Mouse (Mus musculus): ENCODE results near the gene Nagk. TPM values are rescaled to one million over a fixed set of nuclear protein-coding genes. Genes with fewer than 3 reads are reported as not detected.
"Not testable (repeated sequence)": the region's sequence is repeated elsewhere in the genome, so short reads cannot be mapped to it uniquely, and the experiment has no call there.

Nagk gene
- polyA plus RNA-seq, 1 experiment from 2014 or later, result 23.0 TPM

DNA sequence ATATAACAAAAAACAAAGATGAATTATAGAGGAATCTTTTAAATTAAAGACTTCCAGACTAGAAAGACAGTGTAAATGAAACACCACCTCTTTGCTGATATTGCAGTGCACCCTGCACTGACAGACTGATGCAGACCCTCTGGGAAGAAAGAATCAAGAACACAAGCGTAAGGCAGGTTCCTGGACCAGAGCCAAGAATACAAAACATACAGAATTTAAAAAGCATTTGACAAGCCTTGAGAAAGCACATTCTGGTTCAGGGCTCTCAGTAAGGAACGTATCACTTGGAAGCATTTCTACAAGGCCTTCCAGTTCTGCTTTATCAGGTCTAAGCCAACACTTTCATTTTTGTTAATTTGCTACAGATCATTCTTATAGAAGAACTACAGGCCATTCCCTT lies 27.1 kb downstream of the Nagk start:
- H3K9me3 ChIP-seq, result no peaks in the 10 kb centered on the region
- no peak overlapping the region for H3K27ac ChIP-seq
- H3K27me3 ChIP-seq (ENCODE audit: poor library complexity, severe bottlenecking), result no peaks in the 10 kb centered on the region
- H3K4me3 ChIP-seq, result no peak overlapping the region
- H3K36me3 ChIP-seq (replicated peaks), result peaks cover 18% of the 10 kb centered on the region
- DNase-seq (ENCODE audit: extremely low spot score, low spot score), result no peak
- WGBS, result 95% methylated on average over 2 of the region's 2 CpGs
- H3K4me1 ChIP-seq, result peaks cover 21% of the 10 kb centered on the region

DNA sequence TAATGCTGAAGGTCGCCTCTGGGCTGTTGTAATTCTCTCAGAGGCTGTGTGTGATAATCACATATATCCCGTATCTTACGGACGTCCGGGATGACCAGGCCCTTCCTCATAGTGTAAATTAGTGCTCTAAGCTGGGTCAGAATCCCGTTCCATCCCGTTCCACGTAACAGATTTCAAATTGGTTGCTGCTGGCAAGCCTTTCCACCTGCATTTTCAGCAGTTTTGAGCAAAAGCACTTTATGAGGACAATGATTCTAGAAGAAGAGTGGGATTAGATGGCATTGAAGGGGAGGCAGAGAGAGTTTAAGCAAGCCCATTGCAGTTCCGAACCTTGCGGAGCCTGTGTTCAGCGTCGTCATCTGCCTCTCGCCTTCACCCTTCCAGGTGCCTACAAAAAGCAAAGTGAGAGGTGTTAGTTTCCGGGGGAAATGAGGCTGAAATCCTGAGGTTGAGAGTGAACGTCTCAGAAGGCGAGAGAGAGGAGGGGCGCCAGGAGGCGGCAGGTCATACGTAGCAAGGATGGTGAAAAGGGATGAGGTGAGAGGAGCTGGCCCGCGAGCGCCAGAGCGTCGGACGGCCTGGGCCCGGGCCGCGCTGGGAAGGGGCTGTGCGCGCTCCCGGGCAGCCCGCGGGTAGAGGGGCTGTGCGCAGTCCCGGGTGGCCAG lies 36.3 kb downstream of the Nagk start:
- no peak for DNase-seq (ENCODE audit: extremely low spot score, low spot score)
- Histone ChIP-seq H3K9me3 (no peaks in the 10 kb centered on the region), H3K4me1 (peaks cover 25% of the 10 kb centered on the region), H3K4me3 (peak overlapping the region; percentile 69), H3K27me3 (ENCODE audit: poor library complexity, severe bottlenecking) (no peaks in the 10 kb centered on the region), H3K36me3 (replicated peaks) (peaks cover 27% of the 10 kb centered on the region), H3K27ac (peak overlapping the region; percentile 89)
- 3% methylated on average over 35 of the region's 35 CpGs for WGBS

DNA sequence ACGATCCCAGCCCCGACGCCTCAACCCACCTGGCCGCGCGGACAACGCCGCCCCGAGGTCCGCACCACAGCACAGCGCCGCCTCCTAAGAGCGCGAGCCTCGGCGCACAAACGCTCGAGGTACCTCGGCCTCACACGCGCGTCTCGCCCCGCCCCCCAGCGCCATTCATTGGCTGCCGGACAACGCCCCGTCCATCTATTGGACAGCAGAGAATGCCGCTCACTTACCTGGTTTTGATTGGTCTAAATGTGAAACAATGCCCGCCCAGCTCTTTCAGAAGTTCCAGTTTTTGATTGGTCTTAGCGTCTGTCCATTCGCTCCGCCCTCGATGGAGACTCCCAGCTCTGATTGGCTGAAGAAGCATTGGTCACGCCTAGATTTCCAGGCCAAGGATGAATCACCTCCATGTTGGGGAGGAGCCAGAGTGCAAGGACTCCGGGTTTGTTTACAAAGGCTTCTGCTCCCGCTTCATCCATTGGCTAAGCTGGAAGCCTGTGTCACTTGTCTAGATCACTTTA lies 36.9 kb downstream of the Nagk start, which contains the start of gene Paip2b:
Paip2b (minus strand) TSS at position 136 of the 518 bp plus-strand sequence.
- Histone ChIP-seq H3K9me3 (no peaks in the 10 kb centered on the region), H3K4me1 (peaks cover 25% of the 10 kb centered on the region), H3K27ac (peak within 1 kb of the TSS; percentile 89), H3K27me3 (ENCODE audit: poor library complexity, severe bottlenecking) (no peaks in the 10 kb centered on the region), H3K4me3 (peak within 1 kb of the TSS; percentile 69), H3K36me3 (replicated peaks) (peaks cover 27% of the 10 kb centered on the region)
- under 1% methylated on average over 37 of the region's 37 CpGs for WGBS
- DNase-seq (ENCODE audit: extremely low spot score, low spot score), result peak; percentile 96

DNA sequence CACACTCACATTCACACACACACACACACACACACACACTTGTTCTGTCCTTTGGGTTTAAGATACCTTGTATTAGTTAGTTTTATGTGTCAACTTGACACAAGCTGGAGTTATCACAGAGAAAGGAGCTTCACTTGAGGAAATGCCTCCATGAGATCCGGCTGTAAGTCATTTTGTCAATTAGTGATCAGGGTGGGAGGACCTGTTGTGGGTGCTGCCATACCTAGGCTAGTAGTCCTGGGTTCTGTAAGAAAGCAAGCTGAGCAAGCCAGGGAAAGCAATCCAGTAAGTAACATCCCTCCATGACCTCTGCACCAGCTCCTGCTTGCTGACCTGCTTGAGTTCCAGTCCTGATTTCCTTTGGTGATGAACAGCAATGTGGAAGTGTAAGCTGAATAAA lies 37.6 kb downstream of the Nagk start:
- H3K27me3 ChIP-seq (ENCODE audit: poor library complexity, severe bottlenecking); H3K9me3 ChIP-seq; DNase-seq (ENCODE audit: extremely low spot score, low spot score): not testable (repeated sequence)
- H3K27ac ChIP-seq, result peak overlapping the region; percentile 63; the same call in 1 of the 2 replicates
- peaks cover 25% of the 10 kb centered on the region for H3K4me1 ChIP-seq
- 70% methylated on average over 1 of the region's 1 CpGs for WGBS
- H3K36me3 ChIP-seq (replicated peaks), result peaks cover 20% of the 10 kb centered on the region
- peak overlapping the region; percentile 69 for H3K4me3 ChIP-seq

DNA sequence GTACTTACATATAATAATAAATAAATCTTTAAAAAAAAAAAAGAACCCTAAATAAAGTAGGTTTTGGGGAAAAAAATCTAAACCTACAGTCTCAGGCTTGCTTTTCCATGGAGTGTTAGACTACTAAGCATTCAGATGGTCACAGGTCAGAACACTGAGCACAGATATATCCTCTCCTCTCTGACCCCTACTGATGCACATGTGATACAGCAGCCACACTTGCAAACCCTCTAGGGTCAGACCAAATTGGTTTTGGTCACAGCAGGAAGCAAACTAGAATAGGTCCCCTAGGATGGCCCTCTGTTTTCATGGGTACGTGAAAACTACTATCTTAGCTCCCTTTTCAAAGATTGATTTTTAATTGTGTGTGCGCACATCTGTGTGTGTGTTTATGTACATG lies 42.0 kb downstream of the Nagk start:
- H3K27me3 ChIP-seq (ENCODE audit: poor library complexity, severe bottlenecking), result no peaks in the 10 kb centered on the region
- no peak overlapping the region for H3K4me3 ChIP-seq
- no peak for DNase-seq (ENCODE audit: extremely low spot score, low spot score)
- 0 out of 2 replicates have a peak, but pooled peaks cover 5% of the 10 kb centered on the region for H3K4me1 ChIP-seq
- H3K9me3 ChIP-seq, result no peaks in the 10 kb centered on the region
- H3K27ac ChIP-seq, result no peak overlapping the region
- 93% methylated on average over 2 of the region's 2 CpGs for WGBS
- no peaks in the 10 kb centered on the region for H3K36me3 ChIP-seq (replicated peaks)

DNA sequence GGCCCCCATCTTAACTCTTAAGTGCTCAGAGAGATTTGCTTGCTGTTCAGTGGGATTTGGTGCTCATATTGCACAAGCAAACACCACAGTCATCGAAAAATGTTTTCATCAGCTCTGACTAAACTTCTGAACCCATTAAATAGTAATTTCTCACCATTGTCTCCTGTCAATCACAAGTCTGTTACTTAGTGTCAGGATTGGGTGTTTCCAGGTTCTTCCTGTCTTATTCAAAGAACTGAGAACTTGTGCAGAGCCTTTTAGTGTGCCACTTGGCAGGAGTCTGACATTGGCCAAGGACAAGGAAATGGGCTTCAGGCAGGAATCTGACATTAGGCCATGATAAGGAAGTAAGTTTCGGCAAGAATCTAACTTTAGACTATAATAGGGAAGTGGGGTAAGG lies 43.3 kb downstream of the Nagk start:
- no peaks in the 10 kb centered on the region for H3K9me3 ChIP-seq
- whole genome bisulfite sequencing, result 92% methylated on average over 2 of the region's 2 CpGs

DNA sequence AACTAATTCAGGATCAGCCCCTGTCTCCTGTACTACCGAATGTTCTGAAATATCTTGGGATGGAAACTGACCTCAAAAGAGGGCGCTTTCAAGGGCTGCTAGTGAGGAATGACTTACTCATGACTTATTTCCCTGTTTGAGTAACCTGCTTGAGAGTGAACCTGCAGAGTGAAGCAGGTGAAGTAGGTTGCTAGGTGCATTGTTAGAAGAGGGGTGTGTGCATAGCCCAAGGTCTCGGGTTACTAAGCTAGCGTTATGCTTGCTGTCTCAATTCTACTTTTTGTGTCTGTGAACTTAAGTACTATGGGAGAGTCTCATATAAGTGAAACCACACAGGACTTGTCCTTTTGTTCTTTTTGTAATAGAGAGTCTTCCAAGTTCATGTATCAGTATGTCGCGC lies 45.3 kb downstream of the Nagk start:
- 83% methylated on average over 6 of the region's 6 CpGs for WGBS
- Histone ChIP-seq H3K9me3 (no peaks in the 10 kb centered on the region), H3K36me3 (replicated peaks) (no peaks in the 10 kb centered on the region), H3K4me1 (no peaks in the 10 kb centered on the region), H3K27me3 (ENCODE audit: poor library complexity, severe bottlenecking) (no peaks in the 10 kb centered on the region), H3K27ac (no peak overlapping the region), H3K4me3 (no peak overlapping the region)
- no peak for DNase-seq (ENCODE audit: extremely low spot score, low spot score)

More for the DNA sequence above, 43.3 kb downstream of the Nagk start:
- Histone ChIP-seq H3K4me3 (no peak overlapping the region), H3K4me1 (no peaks in the 10 kb centered on the region), H3K27me3 (ENCODE audit: poor library complexity, severe bottlenecking) (no peaks in the 10 kb centered on the region), H3K27ac (no peak overlapping the region), H3K36me3 (replicated peaks) (no peaks in the 10 kb centered on the region)
- DNase-seq (ENCODE audit: extremely low spot score, low spot score), result no peak

DNA sequence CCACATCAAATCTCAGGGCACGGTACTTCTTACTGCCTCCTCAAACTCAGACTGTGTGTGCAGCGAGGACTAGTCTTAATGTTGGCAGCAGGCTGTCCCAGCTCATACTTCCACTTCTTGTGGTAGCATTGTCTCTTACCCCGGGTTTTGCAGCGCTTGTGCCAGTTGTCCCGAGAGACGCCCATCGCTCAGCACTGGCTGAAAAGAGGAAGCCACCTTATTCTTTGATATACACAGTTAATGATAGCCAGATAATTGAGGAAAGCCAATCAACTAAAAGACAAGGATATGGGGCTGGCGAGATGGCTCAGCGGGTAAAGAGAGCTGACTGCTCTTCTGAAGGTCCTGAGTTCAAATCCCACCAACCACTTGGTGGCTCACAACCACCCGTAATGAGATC lies 50.1 kb downstream of the Nagk start:
- no peaks in the 10 kb centered on the region for H3K4me1 ChIP-seq
- no peaks in the 10 kb centered on the region for H3K27me3 ChIP-seq (ENCODE audit: poor library complexity, severe bottlenecking)
- H3K9me3 ChIP-seq, result no peaks in the 10 kb centered on the region
- DNase-seq (ENCODE audit: extremely low spot score, low spot score), result no peak
- H3K36me3 ChIP-seq (replicated peaks), result no peaks in the 10 kb centered on the region
- no peak overlapping the region for H3K27ac ChIP-seq
- H3K4me3 ChIP-seq, result no peak overlapping the region
- WGBS, result 92% methylated on average over 10 of the region's 10 CpGs

DNA sequence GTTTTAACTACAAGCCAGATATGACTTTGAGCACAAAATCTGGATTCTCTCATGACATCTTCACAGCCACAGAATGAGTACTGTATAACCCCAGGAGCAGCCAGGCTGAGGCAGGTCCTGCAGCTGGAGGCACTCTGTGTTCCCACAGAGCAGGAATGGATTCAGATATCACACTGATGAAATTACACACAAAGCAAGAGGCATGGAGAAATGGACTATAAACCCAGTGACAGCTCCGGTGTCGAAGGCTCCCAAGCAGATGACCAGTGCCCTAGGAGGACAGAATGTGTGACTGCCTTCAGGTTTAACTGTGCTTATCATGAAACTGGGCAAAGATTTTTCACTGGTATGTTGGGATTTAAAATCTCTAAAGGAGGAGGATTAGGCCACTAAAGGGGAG lies 51.4 kb downstream of the Nagk start:
- Histone ChIP-seq H3K27ac (no peak overlapping the region), H3K27me3 (ENCODE audit: poor library complexity, severe bottlenecking) (no peaks in the 10 kb centered on the region), H3K4me1 (no peaks in the 10 kb centered on the region), H3K36me3 (replicated peaks) (no peaks in the 10 kb centered on the region), H3K9me3 (no peaks in the 10 kb centered on the region), H3K4me3 (no peak overlapping the region)
- DNase-seq (ENCODE audit: extremely low spot score, low spot score), result no peak
- 94% methylated on average over 2 of the region's 2 CpGs for WGBS

DNA sequence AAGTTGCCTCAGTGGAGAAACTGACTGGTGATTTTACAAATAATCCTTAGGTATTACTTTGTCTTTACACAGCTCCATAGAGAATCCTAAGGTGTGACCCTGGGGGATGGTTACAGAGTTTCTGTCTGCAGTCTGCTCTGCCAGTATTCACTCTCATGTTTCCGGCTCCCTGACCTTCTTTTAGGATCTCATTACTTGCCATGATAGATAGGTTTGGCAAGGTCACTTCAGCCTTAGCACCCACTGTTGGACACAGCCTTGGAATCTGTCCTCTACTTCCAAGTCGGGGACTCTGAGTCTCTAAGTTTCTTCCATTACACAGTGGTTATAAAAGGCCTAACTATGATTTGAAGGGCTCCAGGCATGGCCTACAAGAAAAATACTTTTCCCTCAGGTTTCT lies 54.7 kb downstream of the Nagk start:
- no peak for DNase-seq (ENCODE audit: extremely low spot score, low spot score)
- no peaks in the 10 kb centered on the region for H3K4me1 ChIP-seq
- H3K27me3 ChIP-seq (ENCODE audit: poor library complexity, severe bottlenecking), result no peaks in the 10 kb centered on the region
- H3K36me3 ChIP-seq (replicated peaks), result no peaks in the 10 kb centered on the region
- H3K4me3 ChIP-seq, result no peak overlapping the region
- H3K9me3 ChIP-seq, result no peaks in the 10 kb centered on the region
- 87% methylated on average over 2 of the region's 2 CpGs for WGBS
- no peak overlapping the region for H3K27ac ChIP-seq

Other genes starting within 250 kb of the Nagk start
- 12.7 and 13.9 TPM in 2 replicates for gene Stambp, start 222.3 kb upstream of the Nagk start, polyA plus RNA-seq (2016; fragmentation: Nextera tagmentation; extraction: Ambion mirVana)
- not detected in 2 replicates for gene Clec4f, start 138.8 kb upstream of the Nagk start, polyA plus RNA-seq (2016; fragmentation: Nextera tagmentation; extraction: Ambion mirVana)
- gene Cd207, start 117.1 kb upstream of the Nagk start, polyA plus RNA-seq (2016; fragmentation: Nextera tagmentation; extraction: Ambion mirVana), result not detected in 2 replicates
- gene Vax2, start 83.7 kb upstream of the Nagk start, polyA plus RNA-seq (2016; fragmentation: Nextera tagmentation; extraction: Ambion mirVana), result 3.3 and 4.4 TPM in 2 replicates
- not detected in 2 replicates for gene Atp6v1b1, start 52.0 kb upstream of the Nagk start, polyA plus RNA-seq (2016; fragmentation: Nextera tagmentation; extraction: Ambion mirVana)
- 0.09 and 0.18 TPM in 2 replicates for gene Ankrd53, start 32.3 kb upstream of the Nagk start, polyA plus RNA-seq (2016; fragmentation: Nextera tagmentation; extraction: Ambion mirVana)
- 80.7 and 85.0 TPM in 2 replicates for gene Tex261, start 19.2 kb upstream of the Nagk start, polyA plus RNA-seq (2016; fragmentation: Nextera tagmentation; extraction: Ambion mirVana)
- gene Paip2b, start 36.8 kb downstream of the Nagk start, polyA plus RNA-seq (2016; fragmentation: Nextera tagmentation; extraction: Ambion mirVana), result 21.3 and 22.7 TPM in 2 replicates
- 69.9 and 74.9 TPM in 2 replicates for gene Zfp638, start 72.1 kb downstream of the Nagk start, polyA plus RNA-seq (2016; fragmentation: Nextera tagmentation; extraction: Ambion mirVana)
- 3.9 and 4.6 TPM in 2 replicates for gene Dysf, start 213.6 kb downstream of the Nagk start, polyA plus RNA-seq (2016; fragmentation: Nextera tagmentation; extraction: Ambion mirVana)

Data from forebrain, embryonic 10.5 days (tissue).